Mouse (Mus musculus) liver, adult 2 months (tissue): Measurements from ENCODE around the gene Arid5b. TPM values are rescaled to one million over a fixed set of nuclear protein-coding genes. Genes with fewer than 3 reads are reported as not detected.

Source experiments
- DNase-seq: peaks from one replicate; pipeline ENCODE4 v3.0.0-alpha.2; 2011; ENCODE audit warnings: low read depth, low spot score; ENCODE audit errors: extremely low read depth
- H3K27ac ChIP-seq: fragments of 200-500 bp; replicated peaks from 2 replicates; pipeline ENCODE4 v1.5.1; 2012; ENCODE audit warnings: low read depth, mild to moderate bottlenecking, control low read depth, inconsistent platforms, low read length; ENCODE audit not compliant: insufficient read depth
- H3K27me3 ChIP-seq: fragments of 200-500 bp; 2 replicates; pipeline ENCODE4 v1.6.1; 2012; ENCODE audit warnings: mild to moderate bottlenecking, moderate library complexity, low read length, inconsistent platforms; ENCODE audit not compliant: control insufficient read depth, insufficient read depth
- H3K36me3 ChIP-seq: fragments of 200-500 bp; 2 replicates; pipeline ENCODE4 v1.6.1; 2012; ENCODE audit warnings: low read length, inconsistent platforms; ENCODE audit not compliant: control insufficient read depth, insufficient read depth
- H3K4me1 ChIP-seq: fragments of 200-500 bp; 2 replicates; pipeline ENCODE4 v1.6.1; 2011; ENCODE audit warnings: low read length; ENCODE audit not compliant: control insufficient read depth, insufficient read depth
- H3K4me3 ChIP-seq: fragments of 200-500 bp; 2 replicates; pipeline ENCODE4 v1.5.1; 2011; ENCODE audit warnings: low read depth, mild to moderate bottlenecking, control low read depth, low read length, moderate library complexity; ENCODE audit not compliant: insufficient read depth
- H3K79me2 ChIP-seq: fragments of 200-500 bp; 2 replicates; pipeline ENCODE4 v1.6.1; 2012; ENCODE audit warnings: inconsistent platforms, mild to moderate bottlenecking, low read length, moderate library complexity; ENCODE audit not compliant: control insufficient read depth, insufficient read depth
- H3K9ac ChIP-seq: fragments of 200-500 bp; 2 replicates; pipeline ENCODE4 v1.6.1; 2012; ENCODE audit warnings: low read depth, mild to moderate bottlenecking, control low read depth, inconsistent platforms, low read length
- CTCF ChIP-seq: fragments of 200-500 bp; IDR thresholded peaks from 2 replicates; pipeline ENCODE4 v1.5.1; 2011; ENCODE audit warnings: low read depth, low read length, control low read depth
- POLR2A ChIP-seq: fragments of 200-500 bp; IDR thresholded peaks from 2 replicates; pipeline ENCODE4 v1.6.1; 2011; ENCODE audit warnings: low read length, control low read depth; ENCODE audit not compliant: insufficient read depth; ENCODE audit errors: extremely low read depth
- WGBS: fragments of 180-500 bp; shearing (Covaris S2); methylation state at CpG from one replicate; pipeline ENCODE4 v1.1.7; 2018; 5-methylcytosine and 5-hydroxymethylcytosine counted together
- polyA plus RNA-seq: library from polyadenylated mRNA; depleted of rRNA; stranded (reverse); fragments of >200 nt; gene quantifications from 2 replicates; pipeline ENCODE4 v1.2.3, GENCODE M21; 2012
- total RNA-seq: library from RNA; depleted of rRNA; stranded (reverse); fragments of >200 nt; gene quantifications from 2 replicates; pipeline ENCODE4 v1.2.3, GENCODE M21; 2014

Gene Arid5b
- total and polyA plus RNA-seq, 2 experiments = 11.6 to 13.6 TPM

DNA sequence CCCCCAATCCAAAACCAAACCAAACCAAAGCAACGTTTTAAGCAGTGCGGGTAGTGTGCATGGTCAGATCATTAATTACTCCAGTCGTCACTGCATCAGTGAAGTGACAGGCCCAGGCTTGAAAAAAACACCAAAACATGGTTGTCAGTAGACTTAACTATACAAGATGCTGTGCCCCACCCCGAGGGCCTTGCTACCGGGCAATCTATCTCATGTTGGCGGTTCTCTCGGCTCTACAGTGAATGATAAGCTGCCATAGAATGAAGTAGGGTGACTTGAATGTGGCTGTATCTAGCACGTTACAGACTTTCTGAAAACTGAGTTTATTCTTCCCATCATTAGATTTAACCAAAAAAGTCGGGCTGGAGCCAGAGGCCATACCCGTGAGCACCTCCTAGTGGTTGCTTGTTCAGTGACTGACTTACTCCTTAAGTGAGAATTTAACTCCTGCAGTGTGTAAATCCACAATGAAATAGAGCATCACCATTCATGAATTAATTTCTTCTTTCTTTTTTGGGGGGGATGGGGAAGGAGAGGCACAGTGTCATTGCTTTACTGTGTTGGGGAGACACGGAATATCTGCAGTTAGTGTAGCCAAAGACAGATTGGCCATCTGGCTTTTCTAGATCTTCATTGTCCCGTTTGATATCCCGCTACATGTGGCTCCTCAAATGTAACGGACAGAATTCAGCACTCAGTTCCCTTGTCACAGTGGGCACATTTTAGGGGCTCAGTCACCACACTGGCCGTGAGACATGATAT is 188.9 kb downstream of the Arid5b start:
- H3K27me3 ChIP-seq = no peaks in the 10 kb centered on the region
- peaks cover under 1% of the 10 kb centered on the region; the same call in 1 of the 2 replicates for H3K36me3 ChIP-seq
- peak; percentile 58 for DNase-seq
- TF ChIP-seq CTCF (peak; percentile 58), POLR2A (no peak)
- H3K4me1 ChIP-seq = peaks cover 25% of the 10 kb centered on the region
- H3K27ac ChIP-seq = peak overlapping the region; percentile 80
- H3K9ac ChIP-seq = peak overlapping the region; percentile 54; the same call in 1 of the 2 replicates
- WGBS = 51% methylated on average over 15 of the region's 15 CpGs
- no peaks in the 10 kb centered on the region for H3K79me2 ChIP-seq
- no peak overlapping the region for H3K4me3 ChIP-seq

DNA sequence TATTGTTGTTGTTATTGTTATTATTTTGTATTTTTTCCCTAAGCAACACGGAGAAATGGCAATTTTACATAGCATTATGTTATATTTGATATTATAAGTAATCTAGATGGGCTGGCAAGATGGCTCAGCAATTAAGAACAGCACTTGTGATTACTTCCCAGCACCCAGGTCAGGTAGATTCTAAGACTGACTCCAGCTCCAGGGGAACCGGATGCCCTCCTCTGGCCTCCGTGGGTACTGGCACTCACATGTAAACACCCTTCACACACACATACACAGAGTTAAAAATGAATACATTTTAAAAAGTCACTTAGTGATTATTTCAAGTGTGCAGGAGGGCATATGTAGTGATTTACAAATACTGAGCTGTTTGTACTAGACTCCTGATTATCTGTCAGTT is 190.8 kb downstream of the Arid5b start:
- Histone ChIP-seq H3K4me3 (no peak overlapping the region), H3K9ac (no peak overlapping the region), H3K4me1 (peaks cover 18% of the 10 kb centered on the region), H3K27me3 (no peaks in the 10 kb centered on the region), H3K36me3 (no peaks in the 10 kb centered on the region), H3K27ac (no peak overlapping the region), H3K79me2 (no peaks in the 10 kb centered on the region)
- WGBS = 85% methylated on average over 3 of the region's 3 CpGs
- peak; percentile 45 for TF ChIP-seq CTCF
- TF ChIP-seq POLR2A = no peak
- no peak for DNase-seq

GRCm38 (mm10) chr10:68086973-68087372 is 191.6 kb downstream of the Arid5b start:
- DNase-seq = no peak
- Histone ChIP-seq H3K27ac (no peak overlapping the region), H3K79me2 (no peaks in the 10 kb centered on the region), H3K36me3 (no peaks in the 10 kb centered on the region), H3K4me1 (peaks cover 17% of the 10 kb centered on the region), H3K27me3 (no peaks in the 10 kb centered on the region), H3K9ac (no peak overlapping the region), H3K4me3 (no peak overlapping the region)
- no peak for TF ChIP-seq CTCF
- no peak for TF ChIP-seq POLR2A
- WGBS = 93% methylated on average over 4 of the region's 4 CpGs

- H3K27ac ChIP-seq = no peak overlapping the region
- no peaks in the 10 kb centered on the region for H3K36me3 ChIP-seq
- no peak overlapping the region for H3K4me3 ChIP-seq
- WGBS = 76% methylated on average over 4 of the region's 4 CpGs
- H3K9ac ChIP-seq = no peak overlapping the region
- TF ChIP-seq CTCF (no peak), POLR2A (no peak)
- DNase-seq = no peak
- no peaks in the 10 kb centered on the region for H3K27me3 ChIP-seq
- peaks cover 3% of the 10 kb centered on the region; the same call in 1 of the 2 replicates for H3K4me1 ChIP-seq
- no peaks in the 10 kb centered on the region for H3K79me2 ChIP-seq
These were observed 193.0 kb downstream of the Arid5b start for GRCm38 (mm10) chr10:68085574-68085973.

GRCm38 (mm10) chr10:68081712-68082111 is 196.8 kb downstream of the Arid5b start:
- no peak for DNase-seq
- Histone ChIP-seq H3K4me1 (no peaks in the 10 kb centered on the region), H3K27me3 (no peaks in the 10 kb centered on the region), H3K4me3 (no peak overlapping the region), H3K79me2 (no peaks in the 10 kb centered on the region), H3K27ac (no peak overlapping the region), H3K9ac (no peak overlapping the region), H3K36me3 (no peaks in the 10 kb centered on the region)
- no peak for TF ChIP-seq CTCF
- no peak for TF ChIP-seq POLR2A
- WGBS = 76% methylated on average over 6 of the region's 6 CpGs

GRCm38 (mm10) chr10:68079910-68080670 is 198.4 kb downstream of the Arid5b start:
- 94% methylated on average over 10 of the region's 10 CpGs for WGBS

More at GRCm38 (mm10) chr10:68079910-68080670, 198.4 kb downstream of the Arid5b start:
- H3K36me3 ChIP-seq = no peaks in the 10 kb centered on the region
- TF ChIP-seq POLR2A (no peak), CTCF (no peak)
- no peak overlapping the region for H3K4me3 ChIP-seq
- no peaks in the 10 kb centered on the region for H3K79me2 ChIP-seq
- no peak for DNase-seq
- no peak overlapping the region for H3K27ac ChIP-seq
- no peak overlapping the region for H3K9ac ChIP-seq
- H3K4me1 ChIP-seq = no peaks in the 10 kb centered on the region
- H3K27me3 ChIP-seq = no peaks in the 10 kb centered on the region
